Mouse (Mus musculus) liver, adult 2 months (tissue): ENCODE data around the gene Srp9. TPM values are rescaled to one million over a fixed set of nuclear protein-coding genes. Genes with fewer than 3 reads are reported as not detected.

ENCODE experiments used
- DNase-seq: peaks from one replicate; pipeline ENCODE4 v3.0.0-alpha.2; 2011; ENCODE audit warnings: low read depth, low spot score; ENCODE audit errors: extremely low read depth
- H3K27ac ChIP-seq: fragments of 200-500 bp; replicated peaks from 2 replicates; pipeline ENCODE4 v1.5.1; 2012; ENCODE audit warnings: low read depth, mild to moderate bottlenecking, control low read depth, inconsistent platforms, low read length; ENCODE audit not compliant: insufficient read depth
- H3K27me3 ChIP-seq: fragments of 200-500 bp; 2 replicates; pipeline ENCODE4 v1.6.1; 2012; ENCODE audit warnings: mild to moderate bottlenecking, moderate library complexity, low read length, inconsistent platforms; ENCODE audit not compliant: control insufficient read depth, insufficient read depth
- H3K36me3 ChIP-seq: fragments of 200-500 bp; 2 replicates; pipeline ENCODE4 v1.6.1; 2012; ENCODE audit warnings: low read length, inconsistent platforms; ENCODE audit not compliant: control insufficient read depth, insufficient read depth
- H3K4me1 ChIP-seq: fragments of 200-500 bp; 2 replicates; pipeline ENCODE4 v1.6.1; 2011; ENCODE audit warnings: low read length; ENCODE audit not compliant: control insufficient read depth, insufficient read depth
- H3K4me3 ChIP-seq: fragments of 200-500 bp; 2 replicates; pipeline ENCODE4 v1.5.1; 2011; ENCODE audit warnings: low read depth, mild to moderate bottlenecking, control low read depth, low read length, moderate library complexity; ENCODE audit not compliant: insufficient read depth
- H3K79me2 ChIP-seq: fragments of 200-500 bp; 2 replicates; pipeline ENCODE4 v1.6.1; 2012; ENCODE audit warnings: inconsistent platforms, mild to moderate bottlenecking, low read length, moderate library complexity; ENCODE audit not compliant: control insufficient read depth, insufficient read depth
- H3K9ac ChIP-seq: fragments of 200-500 bp; 2 replicates; pipeline ENCODE4 v1.6.1; 2012; ENCODE audit warnings: low read depth, mild to moderate bottlenecking, control low read depth, inconsistent platforms, low read length
- CTCF ChIP-seq: fragments of 200-500 bp; IDR thresholded peaks from 2 replicates; pipeline ENCODE4 v1.5.1; 2011; ENCODE audit warnings: low read depth, low read length, control low read depth
- POLR2A ChIP-seq: fragments of 200-500 bp; IDR thresholded peaks from 2 replicates; pipeline ENCODE4 v1.6.1; 2011; ENCODE audit warnings: low read length, control low read depth; ENCODE audit not compliant: insufficient read depth; ENCODE audit errors: extremely low read depth
- WGBS: fragments of 180-500 bp; shearing (Covaris S2); methylation state at CpG from one replicate; pipeline ENCODE4 v1.1.7; 2018; 5-methylcytosine and 5-hydroxymethylcytosine counted together
- polyA plus RNA-seq: library from polyadenylated mRNA; depleted of rRNA; stranded (reverse); fragments of >200 nt; gene quantifications from 2 replicates; pipeline ENCODE4 v1.2.3, GENCODE M21; 2012
- total RNA-seq: library from RNA; depleted of rRNA; stranded (reverse); fragments of >200 nt; gene quantifications from 2 replicates; pipeline ENCODE4 v1.2.3, GENCODE M21; 2014

Gene Srp9
- total and polyA plus RNA-seq, 2 experiments, result 47.7 to 110 TPM

GRCm38 (mm10) chr1:182140370-182140769 lies 15.8 kb downstream of the Srp9 start:
- 3% methylated on average over 6 of the region's 6 CpGs for WGBS
- Histone ChIP-seq H3K4me1 (no peaks in the 10 kb centered on the region), H3K9ac (no peak overlapping the region), H3K27ac (no peak overlapping the region), H3K27me3 (no peaks in the 10 kb centered on the region), H3K79me2 (no peaks in the 10 kb centered on the region), H3K4me3 (no peak overlapping the region), H3K36me3 (no peaks in the 10 kb centered on the region)
- DNase-seq, result peak; percentile 58
- peak; percentile 89 for TF ChIP-seq CTCF
- no peak for TF ChIP-seq POLR2A

DNA sequence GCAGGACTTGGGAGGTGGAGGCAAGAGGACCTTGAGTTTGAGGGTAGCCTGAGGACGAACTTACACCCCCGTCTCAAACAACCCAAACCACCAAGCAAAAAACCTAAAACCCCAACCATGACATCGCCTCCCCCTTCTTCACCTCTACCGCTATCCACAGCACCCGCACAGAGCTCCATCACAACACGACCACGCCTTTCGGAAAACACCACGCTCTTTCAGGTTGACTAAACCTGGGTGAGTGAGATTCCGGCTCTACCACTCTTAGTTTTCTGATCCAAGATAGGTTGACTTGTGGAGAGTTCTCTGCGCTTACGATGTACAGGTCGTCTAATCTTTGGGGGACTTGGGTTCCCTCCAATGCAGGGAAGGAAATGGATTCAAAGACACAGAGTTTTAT lies 18.2 kb downstream of the Srp9 start:
- H3K79me2 ChIP-seq, result no peaks in the 10 kb centered on the region
- H3K9ac ChIP-seq, result no peak overlapping the region
- TF ChIP-seq CTCF (no peak), POLR2A (no peak)
- WGBS, result 95% methylated on average over 13 of the region's 13 CpGs
- no peaks in the 10 kb centered on the region for H3K4me1 ChIP-seq
- H3K36me3 ChIP-seq, result no peaks in the 10 kb centered on the region
- H3K27me3 ChIP-seq, result no peaks in the 10 kb centered on the region
- no peak overlapping the region for H3K27ac ChIP-seq
- no peak for DNase-seq
- no peak overlapping the region for H3K4me3 ChIP-seq

DNA sequence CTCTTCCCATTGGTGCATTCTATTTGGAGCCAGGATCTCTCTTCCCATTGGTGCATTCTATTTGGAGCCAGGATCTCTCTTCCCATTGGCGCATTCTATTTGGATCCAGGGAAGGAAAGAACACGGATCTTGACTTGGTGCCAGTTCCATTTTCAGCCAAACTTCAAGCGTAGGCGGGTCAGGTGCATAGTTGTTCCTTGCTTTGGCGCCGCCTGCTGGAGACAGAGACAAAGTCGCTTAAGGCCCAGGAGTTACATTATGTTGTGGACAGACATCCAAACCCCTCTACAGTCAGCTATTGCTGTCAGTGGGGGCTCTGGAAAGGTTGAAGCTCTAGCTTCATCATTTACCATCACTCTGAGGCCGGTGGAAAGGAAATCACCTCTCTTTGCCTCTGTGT lies 18.8 kb downstream of the Srp9 start:
- Histone ChIP-seq H3K4me1 (no peaks in the 10 kb centered on the region), H3K4me3 (no peak overlapping the region), H3K27ac (no peak overlapping the region), H3K9ac (no peak overlapping the region), H3K79me2 (no peaks in the 10 kb centered on the region), H3K27me3 (no peaks in the 10 kb centered on the region), H3K36me3 (no peaks in the 10 kb centered on the region)
- peak; percentile 39 for DNase-seq
- TF ChIP-seq POLR2A, result no peak
- TF ChIP-seq CTCF, result peak; percentile 33; the same call in 1 of the 2 replicates
- WGBS, result 68% methylated on average over 8 of the region's 8 CpGs

GRCm38 (mm10) chr1:182145546-182145945 lies 21.0 kb downstream of the Srp9 start:
- no peak for DNase-seq
- no peaks in the 10 kb centered on the region for H3K36me3 ChIP-seq
- H3K4me1 ChIP-seq, result no peaks in the 10 kb centered on the region
- H3K4me3 ChIP-seq, result no peak overlapping the region
- no peaks in the 10 kb centered on the region for H3K27me3 ChIP-seq
- TF ChIP-seq CTCF (no peak), POLR2A (no peak)
- H3K79me2 ChIP-seq, result no peaks in the 10 kb centered on the region
- no peak overlapping the region for H3K27ac ChIP-seq
- no peak overlapping the region for H3K9ac ChIP-seq
- WGBS, result 77% methylated on average over 5 of the region's 5 CpGs

DNA sequence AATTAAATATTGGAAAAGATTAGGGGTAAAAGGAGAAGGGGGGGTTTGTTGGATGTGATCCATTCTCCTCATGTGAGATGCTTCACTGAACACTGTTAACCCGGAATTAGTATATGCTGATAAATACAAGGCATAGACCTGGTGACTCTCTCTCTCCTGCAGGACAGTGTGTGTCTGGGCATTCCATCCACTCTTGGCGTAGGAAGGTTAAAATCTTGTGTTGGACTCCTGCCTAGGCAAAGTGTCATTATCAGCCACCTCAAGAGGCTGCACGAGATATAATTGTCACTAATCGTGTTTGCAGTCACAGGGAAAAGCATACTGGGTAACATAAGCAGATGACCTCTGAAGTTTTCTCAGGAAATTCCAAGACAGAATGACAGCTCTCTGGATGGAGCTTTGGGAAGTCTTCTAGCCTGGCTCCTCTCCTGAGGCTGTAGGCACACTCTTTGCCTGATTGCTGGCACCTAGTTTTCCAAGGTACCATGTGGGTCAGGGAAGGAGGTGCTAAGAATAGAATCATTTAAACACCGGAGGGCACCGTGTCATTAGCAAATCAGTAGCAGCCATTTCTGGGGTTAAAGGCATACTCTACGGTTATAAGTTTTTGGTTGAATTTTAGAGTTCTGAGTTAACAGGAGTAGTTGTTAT lies 24.5 kb downstream of the Srp9 start:
- Histone ChIP-seq H3K9ac (no peak overlapping the region), H3K4me1 (no peaks in the 10 kb centered on the region), H3K79me2 (no peaks in the 10 kb centered on the region), H3K27me3 (no peaks in the 10 kb centered on the region), H3K27ac (no peak overlapping the region), H3K36me3 (no peaks in the 10 kb centered on the region), H3K4me3 (no peak overlapping the region)
- TF ChIP-seq POLR2A (no peak), CTCF (no peak)
- DNase-seq, result no peak
- 53% methylated on average over 7 of the region's 7 CpGs for WGBS

DNA sequence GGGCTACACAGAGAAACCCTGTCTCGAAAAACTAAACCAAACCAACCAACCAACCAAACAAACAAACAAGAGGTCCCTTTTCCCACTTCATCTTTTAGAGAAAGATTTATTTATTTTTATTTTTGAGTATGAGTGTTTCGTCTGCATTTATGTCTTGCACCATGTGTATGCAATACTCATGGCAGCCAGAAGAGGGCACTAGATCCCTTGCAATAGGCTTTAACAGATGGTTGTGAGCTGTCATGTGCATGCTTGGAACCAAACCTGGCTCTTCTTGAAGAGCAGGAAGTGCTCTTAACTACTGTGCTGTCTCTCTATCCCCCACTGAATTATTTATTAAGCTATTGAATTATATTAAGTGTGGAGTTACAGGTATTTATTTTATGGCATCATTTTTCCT lies 25.4 kb downstream of the Srp9 start:
- H3K27me3 ChIP-seq, result no peaks in the 10 kb centered on the region
- H3K4me3 ChIP-seq, result no peak overlapping the region
- H3K27ac ChIP-seq, result no peak overlapping the region
- H3K9ac ChIP-seq, result no peak overlapping the region
- no peaks in the 10 kb centered on the region for H3K79me2 ChIP-seq
- TF ChIP-seq POLR2A, result no peak
- peak; percentile 58 for TF ChIP-seq CTCF
- no peaks in the 10 kb centered on the region for H3K4me1 ChIP-seq
- DNase-seq, result peak; percentile 59
- WGBS, result 91% methylated on average over 2 of the region's 2 CpGs
- no peaks in the 10 kb centered on the region for H3K36me3 ChIP-seq
